Mouse (Mus musculus) forebrain, embryonic 14.5 days (tissue): Measurements from ENCODE around the gene Ypel3. TPM values are rescaled to one million over a fixed set of nuclear protein-coding genes. Genes with fewer than 3 reads are reported as not detected.

Source experiments
- ATAC-seq: fragments of 200-750 bp; cut with Nextera tagmentation; 2 replicates; pipeline ENCODE4 v1.8.0; 2017; ENCODE audit warnings: mild to moderate bottlenecking, moderate library complexity
- DNase-seq: peaks from one replicate; pipeline ENCODE4 v3.0.0-alpha.2; 2015; ENCODE audit warnings: low spot score
- H3K27ac ChIP-seq: fragments of 300-500 bp; sonication (generic); 2 replicates; pipeline ENCODE4 v1.5.1; 2014; ENCODE audit warnings: low read depth, mild to moderate bottlenecking, control low read depth, low read length, moderate library complexity
- H3K27me3 ChIP-seq: fragments of 300-500 bp; sonication (generic); replicated peaks from 2 replicates; pipeline ENCODE4 v1.6.1; 2014; ENCODE audit warnings: low read length, control low read depth, mixed read lengths; ENCODE audit not compliant: control insufficient read depth, insufficient read depth
- H3K36me3 ChIP-seq: fragments of 300-500 bp; sonication (generic); 2 replicates; pipeline ENCODE4 v1.6.1; 2014; ENCODE audit warnings: low read length, control low read depth; ENCODE audit not compliant: control insufficient read depth, insufficient read depth
- H3K4me1 ChIP-seq: fragments of 300-500 bp; sonication (generic); 2 replicates; pipeline ENCODE4 v1.6.1; 2014; ENCODE audit warnings: antibody characterized with exemption, low read length, control low read depth; ENCODE audit not compliant: control insufficient read depth, insufficient read depth
- H3K4me2 ChIP-seq: fragments of 300-500 bp; sonication (generic); 2 replicates; pipeline ENCODE4 v1.6.1; 2014; ENCODE audit warnings: mild to moderate bottlenecking, control low read depth, low read length
- H3K4me3 ChIP-seq: fragments of 300-500 bp; sonication (generic); 2 replicates; pipeline ENCODE4 v1.5.1; 2014; ENCODE audit warnings: low read depth, low read length, control low read depth
- H3K9ac ChIP-seq: fragments of 300-500 bp; sonication (generic); 2 replicates; pipeline ENCODE4 v1.6.1; 2014; ENCODE audit warnings: mild to moderate bottlenecking, low read length, control low read depth, moderate library complexity
- H3K9me3 ChIP-seq: fragments of 300-500 bp; sonication (generic); replicated peaks from 2 replicates; pipeline ENCODE4 v1.6.1; 2016; ENCODE audit warnings: low read length, control low read depth, mixed read lengths; ENCODE audit not compliant: control insufficient read depth
- WGBS: fragments of 180-500 bp; shearing (Covaris S2); extraction: QIAGEN DNeasy Blood & Tissue Kit; methylation state at CpG from one replicate; pipeline ENCODE4 v1.1.7; 2014; 5-methylcytosine and 5-hydroxymethylcytosine counted together
- polyA plus RNA-seq: library from polyadenylated mRNA; unstranded; fragments of >200 nt; fragmentation: Nextera tagmentation; extraction: Ambion mirVana; gene quantifications from 2 replicates; pipeline ENCODE4 v1.2.1, GENCODE M21; 2014

Gene Ypel3
- polyA plus RNA-seq, 1 experiment from 2014 or later = 230 TPM

GRCm38 (mm10) chr7:126809723-126810369 is 33.1 kb downstream of the Ypel3 start:
- WGBS = 77% methylated on average over 5 of the region's 5 CpGs
- no peak overlapping the region for H3K4me3 ChIP-seq

DNA sequence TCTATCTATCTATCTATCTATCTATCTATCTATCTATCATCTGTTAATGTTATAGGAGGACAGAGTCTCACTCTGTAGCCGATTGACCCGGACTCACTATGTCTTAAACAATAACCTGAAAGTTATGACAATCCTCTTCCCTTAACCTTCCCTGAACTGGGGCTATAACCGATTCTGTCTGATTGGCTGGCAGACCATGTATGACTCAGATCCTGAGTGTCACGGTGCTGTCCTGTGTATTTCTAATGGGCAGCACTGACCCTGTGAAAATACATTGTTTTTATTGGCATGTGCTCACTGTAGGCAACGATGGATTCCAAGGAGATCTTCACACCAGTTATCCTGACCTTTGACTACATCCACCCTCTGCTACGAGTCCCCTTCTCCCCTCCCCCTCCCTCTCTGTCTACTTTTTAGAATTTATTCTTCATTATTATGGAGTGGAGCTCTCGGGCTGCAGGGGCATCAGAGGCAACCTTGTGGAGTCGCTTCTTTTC is 39.0 kb downstream of the Ypel3 start:
- no peak for DNase-seq
- Histone ChIP-seq H3K9me3 (no peaks in the 10 kb centered on the region), H3K9ac (no peak overlapping the region), H3K4me2 (no peak overlapping the region), H3K4me3 (no peak overlapping the region), H3K4me1 (no peaks in the 10 kb centered on the region), H3K27ac (no peak overlapping the region), H3K27me3 (no peaks in the 10 kb centered on the region), H3K36me3 (no peaks in the 10 kb centered on the region)
- WGBS = 66% methylated on average over 8 of the region's 8 CpGs
- no peak for ATAC-seq

More at GRCm38 (mm10) chr7:126809723-126810369, 33.1 kb downstream of the Ypel3 start:
- DNase-seq (no peak), ATAC-seq (no peak)
- Histone ChIP-seq H3K36me3 (peaks cover 7% of the 10 kb centered on the region; the same call in 1 of the 2 replicates), H3K4me1 (peaks cover 8% of the 10 kb centered on the region), H3K27ac (no peak overlapping the region), H3K9me3 (no peaks in the 10 kb centered on the region), H3K27me3 (no peaks in the 10 kb centered on the region), H3K4me2 (peak overlapping the region; percentile 90), H3K9ac (no peak overlapping the region; the same call in 1 of the 2 replicates)

- Histone ChIP-seq H3K4me2 (no peak overlapping the region), H3K4me3 (no peak overlapping the region), H3K9me3 (no peaks in the 10 kb centered on the region), H3K36me3 (no peaks in the 10 kb centered on the region), H3K9ac (no peak overlapping the region), H3K27me3 (no peaks in the 10 kb centered on the region), H3K27ac (no peak overlapping the region), H3K4me1 (no peaks in the 10 kb centered on the region)
- DNase-seq (no peak), ATAC-seq (no peak)
- 83% methylated on average over 8 of the region's 8 CpGs for WGBS
Observed at GRCm38 (mm10) chr7:126816494-126816893, 39.7 kb downstream of the Ypel3 start.

DNA sequence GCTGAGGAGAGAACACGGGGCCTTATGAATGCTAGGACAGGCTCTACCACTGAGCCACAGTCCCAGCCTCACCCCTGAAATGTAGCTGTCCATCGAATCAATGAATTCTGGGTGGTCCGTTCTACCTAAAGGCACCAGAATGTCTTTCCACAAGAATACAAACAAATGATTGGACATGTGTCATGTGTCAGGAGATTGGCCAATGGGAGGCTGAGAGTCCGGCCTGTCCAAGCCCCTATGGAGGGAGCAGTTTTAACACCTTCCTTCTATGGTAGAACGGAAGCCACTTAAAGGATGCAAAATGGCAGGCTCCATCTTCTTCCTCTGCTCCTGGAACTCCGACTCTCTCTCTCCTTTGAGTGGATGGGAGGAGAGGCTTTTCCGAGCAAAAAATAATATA is 40.8 kb downstream of the Ypel3 start:
- peaks cover 5% of the 10 kb centered on the region for H3K4me1 ChIP-seq
- no peaks in the 10 kb centered on the region for H3K9me3 ChIP-seq
- no peak overlapping the region for H3K27ac ChIP-seq
- no peak overlapping the region for H3K9ac ChIP-seq
- no peaks in the 10 kb centered on the region for H3K36me3 ChIP-seq
- H3K4me3 ChIP-seq = no peak overlapping the region
- H3K27me3 ChIP-seq = no peaks in the 10 kb centered on the region
- no peak overlapping the region for H3K4me2 ChIP-seq
- 85% methylated on average over 7 of the region's 7 CpGs for WGBS
- no peak for DNase-seq
- no peak for ATAC-seq

- Histone ChIP-seq H3K4me2 (no peak overlapping the region), H3K4me3 (no peak overlapping the region), H3K9me3 (no peaks in the 10 kb centered on the region), H3K36me3 (no peaks in the 10 kb centered on the region), H3K4me1 (peaks cover 5% of the 10 kb centered on the region), H3K27me3 (no peaks in the 10 kb centered on the region), H3K9ac (no peak overlapping the region), H3K27ac (no peak overlapping the region)
- 38% methylated on average over 1 of the region's 1 CpGs for WGBS
- ATAC-seq (no peak), DNase-seq (no peak)
Observed at GRCm38 (mm10) chr7:126818818-126819217, 42.1 kb downstream of the Ypel3 start.

DNA sequence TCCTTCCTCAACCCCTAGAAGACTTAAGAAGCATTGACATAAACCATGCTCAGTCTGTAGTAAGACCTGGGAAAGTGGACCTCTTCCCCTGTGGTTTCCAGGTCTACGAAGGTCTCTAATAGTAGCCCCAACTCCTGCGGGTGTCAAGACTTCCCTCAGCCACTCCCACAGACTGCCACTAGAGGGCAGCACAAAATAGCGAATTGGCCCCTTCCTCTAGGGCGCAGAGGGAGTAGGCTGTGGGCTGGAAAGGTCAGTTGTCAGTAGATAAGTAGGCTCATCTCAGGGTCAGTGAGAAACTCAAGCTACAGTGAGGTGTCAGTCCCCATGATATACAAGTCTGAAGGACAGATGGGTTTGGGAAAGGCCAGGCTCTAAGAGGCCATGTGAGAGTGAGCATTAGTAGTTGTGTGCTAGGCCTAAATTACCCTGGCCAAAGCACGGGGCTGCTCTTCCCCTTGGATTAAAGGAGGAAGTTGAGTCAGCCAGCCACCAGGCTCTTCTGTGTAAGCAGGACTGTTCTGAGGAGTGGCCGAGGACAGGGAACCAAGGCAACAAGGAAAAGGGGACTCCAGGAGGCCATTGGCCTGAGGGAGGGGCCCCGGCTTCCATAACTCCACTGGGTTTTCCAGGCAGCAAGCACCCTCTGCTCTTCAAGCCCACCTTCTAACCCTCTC is 45.2 kb downstream of the Ypel3 start:
- DNase-seq (peak; percentile 82), ATAC-seq (no peak)
- H3K9ac ChIP-seq = peak overlapping the region; percentile 82
- H3K4me2 ChIP-seq = peak overlapping the region; percentile 68
- H3K36me3 ChIP-seq = peaks cover 4% of the 10 kb centered on the region; the same call in 1 of the 2 replicates
- 21% methylated on average over 7 of the region's 7 CpGs for WGBS
- H3K27me3 ChIP-seq = no peaks in the 10 kb centered on the region
- H3K27ac ChIP-seq = peak overlapping the region; percentile 78; the same call in 1 of the 2 replicates
- H3K4me3 ChIP-seq = no peak overlapping the region
- H3K9me3 ChIP-seq = no peaks in the 10 kb centered on the region
- H3K4me1 ChIP-seq = peaks cover 7% of the 10 kb centered on the region

DNA sequence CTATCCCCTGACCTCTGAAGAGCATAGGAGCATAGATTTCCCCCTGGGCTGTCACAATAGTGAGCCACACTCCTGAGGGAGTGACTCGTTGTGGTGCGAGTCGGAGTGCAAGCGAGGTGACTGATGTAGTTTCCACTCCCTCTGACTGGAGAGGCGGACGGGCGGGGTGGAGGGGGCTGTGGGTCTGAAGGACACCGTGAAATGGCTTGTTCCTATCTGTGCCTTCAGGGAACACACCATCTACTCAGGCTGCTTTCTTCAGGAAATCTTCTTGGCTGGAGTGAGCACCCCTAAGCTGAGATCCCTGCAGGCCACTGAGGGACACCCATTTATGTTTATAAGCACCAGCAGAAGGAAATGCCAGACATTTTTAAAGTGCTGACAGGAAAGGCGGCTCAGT is 46.0 kb downstream of the Ypel3 start:
- DNase-seq = no peak
- peak; percentile 32; the same call in 1 of the 2 replicates for ATAC-seq
- Histone ChIP-seq H3K27ac (peak overlapping the region; percentile 78; the same call in 1 of the 2 replicates), H3K9ac (peak overlapping the region; percentile 82), H3K4me2 (peak overlapping the region; percentile 68), H3K9me3 (no peaks in the 10 kb centered on the region), H3K27me3 (no peaks in the 10 kb centered on the region), H3K4me3 (peak overlapping the region; percentile 61), H3K4me1 (peaks cover 7% of the 10 kb centered on the region), H3K36me3 (peaks cover 4% of the 10 kb centered on the region; the same call in 1 of the 2 replicates)
- 19% methylated on average over 9 of the region's 9 CpGs for WGBS

DNA sequence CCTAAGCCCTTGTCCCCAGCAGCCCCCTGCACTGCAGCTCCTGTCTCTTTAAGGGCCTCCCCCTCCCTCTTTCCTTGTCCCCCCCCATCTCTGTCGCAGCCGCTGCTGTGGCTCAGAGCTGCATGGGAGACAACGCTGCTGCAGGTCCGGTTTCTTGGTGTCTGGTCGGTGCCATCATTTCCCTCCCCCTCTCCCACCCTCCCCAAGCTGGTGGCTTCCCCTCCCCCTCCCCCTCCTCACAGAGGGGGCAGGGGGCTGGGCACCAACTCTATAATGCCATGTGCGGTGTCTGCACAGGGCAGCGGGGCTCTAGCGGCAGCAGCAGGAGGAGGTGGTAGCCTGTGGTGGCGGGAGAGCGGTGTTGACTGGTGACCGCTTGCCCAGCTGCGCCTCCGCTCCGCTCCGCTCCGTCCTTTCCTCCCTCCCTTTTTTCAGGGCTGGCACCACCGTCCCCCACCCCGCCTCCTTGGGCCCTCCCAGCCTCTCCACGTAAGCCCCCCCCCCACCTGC is 46.5 kb downstream of the Ypel3 start:
- Histone ChIP-seq H3K36me3 (peaks cover 4% of the 10 kb centered on the region; the same call in 1 of the 2 replicates), H3K9ac (peak overlapping the region; percentile 82), H3K27me3 (no peaks in the 10 kb centered on the region), H3K27ac (peak overlapping the region; percentile 78), H3K4me2 (peak overlapping the region; percentile 68), H3K4me1 (peaks cover 7% of the 10 kb centered on the region), H3K9me3 (no peaks in the 10 kb centered on the region), H3K4me3 (peak overlapping the region; percentile 61)
- ATAC-seq (peak; percentile 78), DNase-seq (peak; percentile 72)
- 0% methylated on average over 13 of the region's 19 CpGs for WGBS
